Mouse (Mus musculus): Measurements from ENCODE around the gene Rock2.

Gene Rock2

DNA sequence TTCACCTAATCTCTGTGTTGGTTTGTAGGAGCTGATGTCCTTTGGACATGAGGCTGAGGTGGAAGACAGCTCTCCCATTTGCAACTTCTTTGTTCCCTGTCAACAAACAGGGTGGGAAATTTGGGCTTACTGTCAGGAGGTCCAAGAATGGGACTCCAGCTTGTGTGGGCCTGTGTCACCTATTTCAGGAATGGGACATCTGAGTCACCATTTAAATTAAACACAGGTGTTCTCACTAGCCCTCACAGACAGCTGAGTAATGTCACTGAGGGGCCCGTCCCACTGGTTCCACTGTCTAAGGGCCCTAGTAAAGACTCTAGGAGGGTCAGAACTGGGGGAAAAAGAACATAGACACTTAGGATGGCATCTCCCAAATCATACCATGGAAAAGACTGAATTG lies 22.7 kb upstream of the Rock2 start:
- DNase-seq (ENCODE audit: low read depth, low spot score), result no peak

DNA sequence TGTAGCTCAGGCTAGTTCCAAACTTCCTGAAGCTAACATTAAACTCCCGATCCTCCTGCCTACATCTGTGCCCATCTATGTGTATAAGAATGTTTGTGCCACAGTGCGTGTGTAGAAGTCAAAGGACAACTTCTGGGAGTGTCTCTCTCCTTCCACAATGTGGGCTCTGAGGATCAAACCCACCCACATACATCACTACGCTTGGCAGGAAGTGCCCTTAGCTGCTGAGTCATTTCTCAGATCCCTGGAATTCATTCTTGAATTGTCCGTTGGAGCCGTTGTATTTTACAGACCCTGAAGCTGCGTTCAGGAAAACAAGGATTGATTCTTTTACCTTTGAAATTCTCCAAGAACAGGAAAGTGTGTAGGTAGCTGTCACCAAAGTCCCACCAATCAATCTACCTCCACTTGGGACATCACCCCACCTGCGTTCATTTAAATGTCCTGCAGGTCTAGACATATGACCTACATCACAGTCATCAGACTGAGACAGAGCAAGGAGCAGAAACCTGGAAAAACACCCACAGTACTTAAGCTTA lies 21.7 kb upstream of the Rock2 start:
- no peak for DNase-seq (ENCODE audit: low read depth, low spot score)

DNA sequence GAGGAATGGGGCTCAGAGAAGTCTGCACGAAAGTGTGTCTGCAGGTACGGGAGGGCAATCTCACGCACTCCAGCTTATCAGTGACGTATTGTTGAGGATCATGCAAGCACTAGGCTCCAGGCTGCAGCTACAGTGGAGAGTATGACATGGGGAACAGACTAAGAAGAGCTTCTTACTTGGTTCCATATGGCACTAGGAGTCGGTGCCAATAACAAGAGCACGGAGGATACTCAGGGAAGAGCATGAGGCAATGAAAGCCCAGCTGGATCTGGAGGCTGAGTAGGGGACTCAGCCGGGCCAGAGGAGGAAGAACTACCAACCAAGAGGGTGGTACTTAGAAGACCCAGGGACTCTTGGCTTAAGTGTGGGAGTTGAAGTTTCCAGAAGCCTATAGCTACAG lies 21.1 kb upstream of the Rock2 start:
- no peak for DNase-seq (ENCODE audit: low read depth, low spot score)

DNA sequence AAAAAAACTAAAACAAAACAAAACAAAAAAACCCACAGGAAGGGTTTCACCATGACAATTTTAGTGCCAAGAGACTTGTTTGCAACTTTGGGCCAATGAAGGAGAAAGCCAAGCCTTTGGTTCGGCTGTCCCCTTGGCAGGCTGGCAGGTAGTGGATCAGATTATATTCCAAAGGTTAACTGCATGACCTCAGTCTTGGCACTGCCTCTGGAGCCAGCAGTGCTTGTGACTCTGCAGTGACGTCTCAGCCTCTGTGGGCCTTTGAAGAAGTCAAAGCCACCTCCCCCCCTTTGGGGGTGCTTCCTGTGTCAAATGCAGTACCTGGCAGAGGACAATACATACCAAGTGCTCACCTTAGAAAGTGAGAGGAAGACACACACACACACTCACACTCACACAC lies 20.6 kb upstream of the Rock2 start:
- peak; percentile 92 for DNase-seq (ENCODE audit: low read depth, low spot score)

DNA sequence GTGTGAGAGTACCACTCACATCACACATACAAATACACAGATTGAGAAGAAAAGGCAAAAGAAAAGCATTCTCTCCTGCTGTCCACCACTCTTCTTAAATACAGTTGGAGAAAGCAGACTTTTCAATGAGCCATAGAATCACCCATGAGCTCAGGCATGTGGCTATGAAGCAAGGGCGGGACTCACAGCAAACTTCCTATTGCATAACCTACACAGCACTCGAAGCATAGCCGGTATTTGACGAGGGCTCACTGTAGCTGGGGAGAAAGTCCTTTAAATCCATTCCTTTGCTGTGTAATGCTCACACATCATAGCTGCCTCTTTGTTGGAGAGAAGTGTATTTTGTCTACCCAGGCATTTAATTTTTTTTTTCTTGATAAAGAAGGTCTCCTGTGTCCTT lies 19.4 kb upstream of the Rock2 start:
- DNase-seq (ENCODE audit: low read depth, low spot score), result no peak

DNA sequence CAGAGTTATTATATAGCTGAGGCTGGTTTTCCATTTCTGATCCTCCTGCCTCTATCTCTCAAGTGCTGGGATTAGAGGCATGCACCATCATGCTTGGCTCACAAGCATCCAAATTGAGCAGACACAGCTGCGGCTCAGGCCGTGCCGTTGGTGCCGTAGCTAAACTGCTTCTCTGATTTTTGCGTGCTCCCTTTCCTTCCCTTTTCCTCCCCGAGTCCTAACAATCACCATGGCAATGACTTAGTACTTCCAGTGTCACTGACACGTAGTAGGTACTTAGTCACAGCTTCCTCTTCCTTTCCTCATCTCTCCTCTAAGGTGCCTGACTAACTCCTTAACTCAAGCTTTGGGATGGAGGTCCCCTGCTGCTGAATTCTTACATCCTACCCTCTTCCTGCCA lies 19.0 kb upstream of the Rock2 start:
- no peak for DNase-seq (ENCODE audit: low read depth, low spot score)

DNA sequence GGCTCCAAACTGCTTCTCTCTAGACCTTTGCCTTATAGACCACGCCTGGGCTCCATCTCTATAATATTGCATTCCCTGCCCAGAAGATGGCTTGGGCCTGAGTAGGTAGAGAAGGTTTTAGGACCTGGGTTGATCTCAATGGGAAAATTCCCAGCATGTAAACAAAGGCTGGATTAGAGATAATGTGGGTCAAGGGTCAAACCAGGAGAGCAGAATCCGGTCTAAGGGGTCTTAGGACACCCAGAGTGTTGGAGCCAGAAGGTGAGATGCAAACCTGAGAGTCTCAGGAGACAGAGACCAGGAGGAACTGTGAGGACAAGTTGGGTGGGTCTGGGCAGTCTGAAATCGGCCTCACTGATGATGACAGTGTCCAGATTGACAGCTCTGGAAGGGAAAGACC lies 18.0 kb upstream of the Rock2 start:
- DNase-seq (ENCODE audit: low read depth, low spot score), result no peak

DNA sequence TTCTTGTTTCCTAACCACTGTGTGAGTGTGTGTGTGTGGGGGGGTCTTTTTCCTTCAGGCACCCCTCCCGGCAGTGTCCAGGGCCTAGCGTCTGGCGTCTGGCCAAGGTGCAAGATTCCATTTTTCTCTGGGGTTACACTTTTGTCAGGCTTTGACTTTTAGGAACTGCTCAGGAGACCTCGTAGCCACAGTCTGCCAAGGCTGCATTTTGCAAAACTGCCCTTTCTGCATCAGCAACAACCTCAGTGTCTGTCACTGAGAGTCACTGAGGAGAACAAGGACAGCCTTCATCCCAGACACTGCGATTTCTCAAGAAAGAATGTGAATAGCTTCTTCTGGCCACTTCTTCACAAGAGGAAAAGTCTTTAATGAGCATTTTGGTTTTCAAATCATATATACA lies 17.6 kb upstream of the Rock2 start:
- DNase-seq (ENCODE audit: low read depth, low spot score), result no peak

DNA sequence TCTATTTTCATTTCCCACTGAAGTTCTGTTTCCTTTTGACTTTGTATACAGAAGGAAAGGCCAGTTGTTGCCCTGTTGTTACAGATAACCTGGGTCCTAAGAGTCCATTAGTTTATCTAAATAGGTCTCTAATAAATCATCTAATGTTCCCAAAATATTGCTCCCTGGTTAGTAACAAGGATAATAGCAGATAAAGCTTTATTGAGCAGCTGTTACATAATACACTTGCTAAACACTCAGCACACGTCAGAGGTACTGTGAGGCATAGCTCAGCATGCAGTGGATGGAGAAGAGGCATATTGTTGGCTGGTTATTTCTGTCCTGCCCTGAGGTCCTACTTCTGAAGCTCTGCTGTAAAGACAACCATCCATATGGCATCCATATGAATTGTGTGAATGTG lies 17.0 kb upstream of the Rock2 start:
- no peak for DNase-seq (ENCODE audit: low read depth, low spot score)

DNA sequence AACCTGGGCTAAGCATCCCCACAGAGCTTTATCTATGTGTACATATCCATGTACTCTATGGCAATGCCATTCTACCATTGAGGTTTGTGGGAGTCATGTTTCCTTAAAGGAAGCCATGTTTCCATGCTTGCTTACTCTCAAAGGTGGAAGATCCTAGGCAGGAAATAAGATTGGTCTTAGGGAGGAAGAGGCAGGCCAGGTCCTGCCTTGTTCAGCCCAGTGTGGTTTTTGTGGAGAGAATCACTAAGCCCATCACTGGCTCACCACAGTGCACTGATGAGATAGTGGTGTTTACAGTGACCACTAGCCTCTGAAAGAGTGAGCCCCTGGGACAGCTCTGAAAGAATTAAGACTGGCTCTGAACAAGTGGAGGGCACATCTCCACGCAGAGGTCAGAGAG lies 15.3 kb upstream of the Rock2 start:
- DNase-seq (ENCODE audit: low read depth, low spot score), result no peak

DNA sequence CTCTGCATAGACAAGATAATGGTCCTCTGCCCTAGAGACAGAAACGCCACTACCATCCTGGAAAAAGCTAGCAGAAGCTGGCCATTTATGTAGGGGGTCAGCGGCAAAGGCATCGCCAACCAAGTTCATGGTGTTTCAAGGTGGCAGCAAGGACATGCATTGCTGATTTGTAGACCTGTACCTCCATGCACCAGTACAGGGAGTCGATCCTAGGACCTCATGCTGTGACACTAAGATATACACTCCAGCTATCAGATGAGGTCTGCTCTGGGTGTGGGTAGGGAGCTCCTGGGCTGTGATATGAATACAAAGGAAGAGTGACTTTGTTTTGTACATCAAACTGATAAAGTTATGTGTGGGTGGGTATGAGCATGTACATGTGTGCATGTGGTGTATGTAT lies 14.6 kb upstream of the Rock2 start:
- DNase-seq (ENCODE audit: low read depth, low spot score), result no peak

DNA sequence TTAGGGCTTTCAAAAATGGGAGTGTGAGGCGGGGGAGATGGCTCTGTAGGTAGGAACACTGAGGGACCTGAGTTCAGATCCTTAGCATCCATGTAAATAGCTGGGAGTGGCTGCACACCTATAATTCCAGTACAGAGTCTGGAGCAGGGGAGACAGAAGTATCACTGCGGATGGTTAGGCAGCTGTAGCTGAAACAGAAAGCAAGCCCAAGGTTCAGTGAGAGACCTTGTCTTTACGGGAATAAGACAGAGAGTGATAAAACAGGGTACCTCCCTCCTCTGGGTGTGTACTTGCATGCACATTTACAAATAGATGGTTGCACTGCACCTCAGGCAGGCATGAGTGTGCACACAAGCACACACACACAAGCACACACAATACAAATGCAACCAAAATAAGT lies 12.3 kb upstream of the Rock2 start:
- DNase-seq (ENCODE audit: low read depth, low spot score), result no peak

DNA sequence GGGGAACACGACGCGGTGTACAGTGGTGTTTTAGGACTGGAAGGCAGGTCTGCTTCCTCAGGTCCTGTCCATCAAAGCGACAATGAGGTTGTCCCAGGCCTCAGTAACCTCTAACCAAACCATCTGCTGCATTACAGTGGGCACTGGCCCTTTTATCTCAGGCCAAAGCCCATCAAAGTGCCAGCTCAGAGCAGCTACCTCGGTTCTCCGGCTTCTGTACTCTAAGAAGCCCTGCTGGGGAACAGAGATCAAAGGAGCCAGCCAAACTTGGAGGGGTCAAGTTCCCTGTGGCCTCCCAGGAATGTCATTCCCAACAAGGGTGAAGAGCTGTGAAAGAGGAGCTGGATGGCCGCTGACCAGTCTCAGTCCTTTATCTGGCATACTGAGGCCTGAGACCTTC lies 11.6 kb upstream of the Rock2 start:
- DNase-seq (ENCODE audit: low read depth, low spot score), result peak; percentile 84

DNA sequence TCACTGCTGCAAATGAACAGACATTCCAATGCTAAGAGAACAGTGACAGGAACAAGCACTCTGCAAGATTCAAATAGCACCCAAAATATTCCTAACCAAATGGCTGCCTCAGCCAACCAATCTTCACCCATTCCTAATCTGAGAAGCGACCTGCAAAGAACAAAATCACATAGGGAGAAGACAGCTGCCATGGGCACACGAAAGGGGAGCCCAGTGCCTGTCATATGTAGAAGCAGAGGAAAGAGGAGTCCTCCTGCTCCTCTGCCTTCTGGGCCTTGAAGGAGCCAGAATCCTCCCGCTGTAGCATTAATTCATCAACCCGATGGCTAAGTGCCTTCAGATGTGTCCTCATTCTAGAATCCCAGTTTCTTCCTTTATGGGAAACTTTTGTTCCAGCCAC lies 10.2 kb upstream of the Rock2 start:
- no peak for DNase-seq (ENCODE audit: low read depth, low spot score)

DNA sequence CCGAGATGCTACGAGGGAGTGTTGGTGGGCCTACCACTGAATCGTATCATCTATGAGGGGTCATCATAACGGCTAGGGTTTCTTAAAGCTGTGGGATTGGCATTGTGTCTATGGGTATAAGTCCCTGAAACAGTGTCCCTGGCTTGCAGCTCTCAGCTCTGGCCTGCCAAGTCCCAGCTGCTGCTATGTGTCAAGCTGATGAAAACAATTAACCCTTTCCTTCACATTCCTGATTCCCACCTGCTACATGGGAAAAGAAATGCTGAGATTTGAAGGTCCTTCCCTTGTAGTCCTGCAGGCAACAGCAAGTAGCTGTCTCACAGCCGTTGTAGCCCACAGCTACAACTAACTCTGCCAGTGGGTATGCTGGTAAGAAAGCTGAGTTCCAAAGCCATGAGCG lies 8.3 kb upstream of the Rock2 start:
- no peak for DNase-seq (ENCODE audit: low read depth, low spot score)

DNA sequence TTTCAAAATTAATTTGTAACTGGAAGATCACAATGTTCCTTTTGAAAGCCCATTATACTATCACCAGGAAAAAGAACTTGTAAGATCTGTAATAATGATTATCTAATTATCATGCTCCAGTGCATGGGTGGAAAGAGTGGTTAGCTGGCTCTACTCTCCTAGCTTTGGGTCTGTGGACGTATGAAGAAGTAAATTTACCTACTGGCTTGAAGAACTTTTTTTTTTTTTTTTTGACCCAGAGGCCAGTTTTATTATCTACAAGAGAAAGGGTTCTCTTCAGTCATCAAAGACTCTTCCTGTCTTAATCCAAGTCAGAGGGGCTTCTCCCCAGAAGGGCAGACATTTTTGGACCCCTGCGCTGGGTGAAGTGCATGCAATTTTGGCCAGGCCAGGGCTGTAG lies 1.7 kb upstream of the Rock2 start:
- no peak for DNase-seq (ENCODE audit: low read depth, low spot score)

DNA sequence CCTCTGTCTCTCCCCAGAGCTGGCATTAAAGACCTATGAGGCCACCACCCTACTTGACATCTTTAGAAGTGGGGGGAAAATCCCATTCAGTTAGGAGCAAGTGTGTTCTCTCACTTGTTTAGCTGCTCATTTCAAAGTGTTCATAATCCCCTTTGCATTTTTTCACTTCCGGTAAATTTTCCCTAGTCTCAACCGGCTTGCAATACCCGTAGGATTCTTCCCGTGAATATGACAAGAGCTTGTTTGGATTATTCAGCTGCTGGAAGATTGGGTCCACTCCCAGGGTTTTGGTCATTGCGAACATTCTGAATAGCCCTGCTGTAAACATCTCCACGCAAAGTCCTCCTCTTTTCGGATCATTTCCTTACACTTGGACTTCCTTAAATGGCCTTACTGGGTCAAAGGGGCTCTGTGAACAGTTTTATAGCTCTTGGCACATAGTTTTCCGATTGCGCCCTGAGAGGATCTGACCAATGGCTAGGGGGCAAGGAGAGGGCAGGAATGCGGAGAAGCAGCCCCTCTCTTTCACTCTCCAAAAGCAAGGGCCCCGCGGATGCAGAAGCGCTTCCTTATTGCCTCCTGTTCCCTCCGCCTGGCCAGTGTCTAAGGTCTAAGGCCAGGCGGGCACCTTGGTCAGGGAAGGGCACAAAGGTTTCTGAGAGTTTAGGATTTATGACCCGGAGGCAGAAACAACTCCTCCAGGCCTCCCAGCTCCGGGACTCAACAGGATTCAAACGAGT lies 869 bp upstream of the Rock2 start:
- peak; percentile 61 for DNase-seq (ENCODE audit: low read depth, low spot score)

DNA sequence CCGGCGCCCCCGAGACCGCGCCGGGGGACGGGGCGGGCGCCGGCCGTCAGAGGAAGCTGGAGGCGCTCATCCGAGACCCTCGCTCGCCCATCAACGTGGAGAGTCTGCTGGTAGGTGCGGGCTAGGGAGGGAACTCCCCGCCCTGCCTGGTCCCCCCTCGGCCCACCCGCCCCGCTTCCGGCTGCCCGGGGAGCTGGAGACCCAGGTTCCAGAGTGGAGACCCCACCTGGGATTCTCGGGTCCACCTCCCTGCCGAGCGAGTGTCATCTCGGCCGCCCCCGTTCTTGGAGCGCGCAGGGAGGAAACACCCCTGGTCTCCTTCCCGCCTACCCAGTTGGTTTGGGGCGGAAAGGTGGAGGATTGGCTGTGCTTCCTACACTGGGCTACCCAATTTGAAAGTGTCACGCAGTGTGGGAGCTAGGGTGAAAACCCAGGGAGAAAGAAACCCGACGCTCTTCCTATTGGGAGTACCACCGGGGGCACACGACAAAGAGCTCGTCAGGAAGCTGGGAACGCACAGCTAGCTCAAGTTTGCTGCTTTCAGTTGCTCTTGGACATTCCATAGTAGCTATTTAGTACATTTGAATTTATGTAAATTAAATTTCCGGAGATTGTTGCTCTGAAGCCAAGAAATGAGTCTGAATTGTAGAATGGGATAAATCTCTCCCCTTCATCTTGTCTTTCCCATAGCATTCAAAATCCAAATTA lies 680 bp downstream of the Rock2 start:
- DNase-seq (ENCODE audit: low read depth, low spot score), result no peak

DNA sequence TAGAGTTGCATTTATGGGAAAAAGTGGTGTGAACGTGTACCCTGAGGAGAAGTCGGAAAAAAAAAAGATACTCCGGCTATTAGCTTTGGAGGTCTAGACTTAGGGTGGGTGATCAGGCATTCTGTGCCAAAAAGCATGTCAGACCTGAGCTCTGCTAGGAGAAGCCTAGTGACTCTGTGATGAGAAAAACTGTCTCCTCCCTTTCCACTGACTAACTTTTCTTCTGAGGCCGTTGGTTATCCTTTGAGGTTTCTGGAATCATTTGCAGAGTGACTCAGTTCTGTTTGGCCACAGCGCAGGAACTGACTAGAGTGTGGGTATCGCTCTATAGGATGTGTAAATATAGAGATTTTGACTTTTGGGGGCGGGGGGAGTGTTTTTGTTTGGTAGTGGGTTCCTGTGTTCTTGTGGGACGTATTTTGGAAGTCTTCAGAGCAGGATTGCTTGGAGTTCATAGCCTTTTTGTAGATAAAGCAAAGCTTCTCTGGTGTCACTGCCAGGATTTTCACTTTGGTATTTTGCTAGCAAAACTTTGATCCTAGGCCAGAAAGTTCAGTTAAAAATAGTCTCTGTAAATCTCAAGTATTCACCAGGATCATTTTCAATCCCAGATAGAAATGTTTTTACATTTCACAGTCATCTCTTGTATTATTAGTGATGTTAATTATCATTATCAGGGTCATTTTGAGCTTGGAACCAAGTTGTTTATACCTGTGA lies 1.5 kb downstream of the Rock2 start:
- no peak for DNase-seq (ENCODE audit: low read depth, low spot score)

DNA sequence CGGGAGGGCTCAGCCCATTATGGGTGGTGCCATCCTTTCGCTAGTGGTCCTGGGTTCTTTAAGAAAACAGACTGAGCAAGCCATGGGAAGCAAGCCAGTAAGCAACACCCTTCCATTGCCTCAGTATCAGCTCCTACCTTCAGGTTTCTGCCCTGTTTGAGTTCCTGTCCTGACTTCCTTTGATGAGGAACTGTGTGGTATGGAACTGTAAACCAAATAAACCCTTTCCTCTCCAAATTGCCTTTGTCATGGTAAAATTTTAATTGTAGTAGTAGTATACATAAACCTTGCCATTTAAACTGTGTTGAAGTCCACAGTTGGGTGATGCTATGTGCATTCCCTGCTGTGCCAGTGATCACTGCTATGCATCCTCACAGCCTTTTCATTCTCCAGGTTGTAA lies 2.5 kb downstream of the Rock2 start:
- DNase-seq (ENCODE audit: low read depth, low spot score), result no peak

DNA sequence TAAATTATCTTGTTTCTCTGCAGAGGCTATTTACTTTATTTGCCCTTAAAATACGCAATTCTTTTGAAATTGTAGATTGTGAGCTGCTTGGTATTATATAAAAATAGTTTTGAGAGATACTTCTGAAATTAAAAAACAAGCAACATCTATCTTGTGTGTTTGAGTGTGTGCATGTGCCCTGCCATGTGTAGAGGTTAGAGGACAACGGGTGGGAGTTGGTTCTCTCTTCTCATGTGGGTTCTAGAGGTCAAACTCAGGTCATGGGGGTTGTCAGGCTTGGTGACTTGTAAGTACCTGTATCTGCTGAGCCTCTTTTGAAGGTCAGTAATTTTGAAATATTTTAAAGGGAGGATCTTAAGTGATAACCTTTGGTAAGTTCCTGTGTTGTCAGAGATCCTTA lies 3.5 kb downstream of the Rock2 start:
- DNase-seq (ENCODE audit: low read depth, low spot score), result no peak

DNA sequence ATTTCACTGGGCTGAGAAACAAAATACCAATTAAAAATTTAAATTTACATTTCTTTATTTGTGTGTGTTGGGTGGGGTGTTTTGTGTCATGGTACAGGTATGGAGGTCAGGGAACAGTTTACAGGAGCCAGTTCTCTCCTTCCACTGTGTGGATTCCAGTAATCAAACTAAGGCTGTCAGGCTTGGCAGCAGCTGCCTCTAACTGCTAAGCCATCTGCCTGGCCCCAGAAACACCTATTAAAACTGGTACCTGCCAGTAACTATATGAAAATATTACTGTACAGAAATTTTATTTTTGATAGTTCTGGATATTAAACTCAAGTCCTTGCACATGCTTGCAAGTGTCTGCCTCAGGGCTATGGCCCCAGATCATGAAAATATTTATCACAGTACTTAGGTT lies 4.1 kb downstream of the Rock2 start:
- DNase-seq (ENCODE audit: low read depth, low spot score), result no peak

All from skeletal muscle tissue, adult 2 months (tissue).